Mouse (Mus musculus): ENCODE measurements around the gene Efhc1.

DNA sequence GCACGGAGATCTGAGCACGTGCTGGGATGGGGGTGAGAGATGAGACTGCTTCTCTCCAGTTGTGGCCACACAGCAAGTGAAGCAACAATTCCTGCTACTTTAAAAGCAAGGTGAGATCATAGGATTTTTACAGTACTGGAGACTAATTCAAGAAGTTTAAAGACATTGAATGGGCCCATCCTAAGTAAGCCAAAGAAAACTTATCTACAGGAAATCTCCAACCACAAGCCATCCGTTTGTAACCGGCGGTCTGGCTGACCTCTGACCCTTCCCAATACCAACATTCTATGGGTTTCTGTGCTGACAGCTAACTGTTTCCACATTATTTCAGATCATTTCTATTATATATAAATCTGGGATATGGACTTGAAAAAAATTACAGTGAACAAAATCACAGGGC is 73.8 kb downstream of the Efhc1 start:
- no peak for TF ChIP-seq CTCF (IDR thresholded peaks at IDR 0.05; ENCODE audit: extremely low read depth, insufficient read depth, insufficient read length, insufficient replicate concordance)
- TF ChIP-seq POLR2A (IDR thresholded peaks at IDR 0.05; ENCODE audit: low read depth, low read length), result no peak
